Mouse (Mus musculus): ENCODE measurements around the gene Slamf8. TPM values are rescaled to one million over a fixed set of nuclear protein-coding genes. Genes with fewer than 3 reads are reported as not detected.
A peak's percentile ranks its signal among the peaks of the same experiment; 100 is the strongest.

Gene Slamf8
- under 1 TPM; 0.22 to 0.42 TPM for total RNA-seq (2021)

- DNase-seq: peak; percentile 54 to 63
- intact Hi-C loops (cut with DNase I): no loop called here
These were observed at the start of gene Slamf8 for GRCm38 (mm10) chr1:172590385-172590784. Slamf8 (minus strand) TSS chr1:172590568.

- DNase-seq: peak in 1 of 2 experiments; percentile 11
- intact Hi-C loops (cut with DNase I): no loop called here
These were observed 48.4 kb upstream of the Slamf8 start for GRCm38 (mm10) chr1:172638781-172639180.

GRCm38 (mm10) chr1:172637801-172638200, 47.4 kb upstream of the Slamf8 start:
- intact Hi-C loops (cut with DNase I): no loop called here

GRCm38 (mm10) chr1:172636266-172636665, 45.9 kb upstream of the Slamf8 start:
- no peak for DNase-seq
- intact Hi-C loops (cut with DNase I): no loop called here

More at GRCm38 (mm10) chr1:172637801-172638200, 47.4 kb upstream of the Slamf8 start:
- DNase-seq: no peak

GRCm38 (mm10) chr1:172635258-172635657, 44.9 kb upstream of the Slamf8 start:
- no peak for DNase-seq
- intact Hi-C loops (cut with DNase I): no loop called here

GRCm38 (mm10) chr1:172634136-172634535, 43.8 kb upstream of the Slamf8 start:
- DNase-seq: no peak
- intact Hi-C loops (cut with DNase I): loop anchor here (5.0 kb wide), 1 partner anchor 222 kb away; no protein-coding TSS in a partner anchor

GRCm38 (mm10) chr1:172632451-172633326, 42.3 kb upstream of the Slamf8 start, which contains the start of gene Dusp23:
Dusp23 (minus strand) TSS chr1:172632962.
- intact Hi-C loops (cut with DNase I): loop anchor here (1.0 to 5.0 kb wide), 5 partner anchors 13 to 256 kb away; partner anchors contain the start of gene Pigm
- peak; percentile 95 to 98 for DNase-seq

- no peak for DNase-seq
- intact Hi-C loops (cut with DNase I): loop anchor here (1.0 to 5.0 kb wide), 4 partner anchors 12 to 255 kb away; partner anchors contain the start of gene Pigm
These were observed 41.4 kb upstream of the Slamf8 start for GRCm38 (mm10) chr1:172631721-172632120.

GRCm38 (mm10) chr1:172629831-172630230, 39.5 kb upstream of the Slamf8 start:
- DNase-seq: no peak
- intact Hi-C loops (cut with DNase I): loop anchor here (5.0 kb wide), 1 partner anchor 218 kb away; no protein-coding TSS in a partner anchor

GRCm38 (mm10) chr1:172626306-172626705, 35.9 kb upstream of the Slamf8 start:
- intact Hi-C loops (cut with DNase I): no loop called here
- DNase-seq: no peak

- intact Hi-C loops (cut with DNase I): no loop called here
- no peak for DNase-seq
These were observed 33.7 kb upstream of the Slamf8 start for GRCm38 (mm10) chr1:172624081-172624480.

GRCm38 (mm10) chr1:172623599-172623998, 33.2 kb upstream of the Slamf8 start:
- intact Hi-C loops (cut with DNase I): no loop called here
- DNase-seq: no peak

- peak; percentile 78 to 86 for DNase-seq
- intact Hi-C loops (cut with DNase I): loop anchor here (1.0 to 10.0 kb wide), 3 partner anchors 13 to 776 kb away; partner anchors contain the start of gene Dusp23
These were observed 28.9 kb upstream of the Slamf8 start for GRCm38 (mm10) chr1:172619235-172619634.

- no peak for DNase-seq
- intact Hi-C loops (cut with DNase I): loop anchor here (5.0 to 10.0 kb wide), 2 partner anchors 206 to 777 kb away; no protein-coding TSS in a partner anchor
These were observed 27.8 kb upstream of the Slamf8 start for GRCm38 (mm10) chr1:172618141-172618540.

GRCm38 (mm10) chr1:172617365-172618076, 27.2 kb upstream of the Slamf8 start:
- DNase-seq: no peak
- intact Hi-C loops (cut with DNase I): loop anchor here (5.0 to 10.0 kb wide), 2 partner anchors 205 to 777 kb away; no protein-coding TSS in a partner anchor

GRCm38 (mm10) chr1:172616537-172617300, 26.4 kb upstream of the Slamf8 start:
- no peak for DNase-seq
- intact Hi-C loops (cut with DNase I): loop anchor here (5.0 to 10.0 kb wide), 2 partner anchors 204 to 778 kb away; no protein-coding TSS in a partner anchor

GRCm38 (mm10) chr1:172615412-172615811, 25.0 kb upstream of the Slamf8 start:
- DNase-seq: no peak
- intact Hi-C loops (cut with DNase I): loop anchor here (5.0 to 10.0 kb wide), 2 partner anchors 203 to 779 kb away; no protein-coding TSS in a partner anchor

GRCm38 (mm10) chr1:172614654-172615053, 24.3 kb upstream of the Slamf8 start:
- intact Hi-C loops (cut with DNase I): loop anchor here (5.0 to 10.0 kb wide), 3 partner anchors 47 to 780 kb away; no protein-coding TSS in a partner anchor
- DNase-seq: no peak

- intact Hi-C loops (cut with DNase I): loop anchor here (1.0 to 10.0 kb wide), 3 partner anchors 45 to 782 kb away; no protein-coding TSS in a partner anchor
- no peak for DNase-seq
These were observed 22.4 kb upstream of the Slamf8 start for GRCm38 (mm10) chr1:172612745-172613144.

- intact Hi-C loops (cut with DNase I): loop anchor here (5.0 to 10.0 kb wide), 2 partner anchors 44 to 783 kb away; no protein-coding TSS in a partner anchor
These were observed 20.9 kb upstream of the Slamf8 start for GRCm38 (mm10) chr1:172611304-172611703.

More at GRCm38 (mm10) chr1:172611304-172611703, 20.9 kb upstream of the Slamf8 start:
- DNase-seq: no peak

All from heart, postnatal 36 days (tissue).